Mouse (Mus musculus) heart, adult 2 months (tissue): Measurements from ENCODE around the gene Eef1e1.

Experiments used
- CTCF ChIP-seq: fragments of 200-600 bp; IDR thresholded peaks from 2 replicates; pipeline ENCODE4 v1.8.1; 2022; ENCODE audit warnings: antibody characterized with exemption, mild to moderate bottlenecking, moderate library complexity
- EP300 ChIP-seq: fragments of 200-500 bp; IDR thresholded peaks from 2 replicates; pipeline ENCODE4 v1.6.1; 2011; ENCODE audit warnings: low read depth, low read length, control low read depth; ENCODE audit not compliant: insufficient read depth

DNA sequence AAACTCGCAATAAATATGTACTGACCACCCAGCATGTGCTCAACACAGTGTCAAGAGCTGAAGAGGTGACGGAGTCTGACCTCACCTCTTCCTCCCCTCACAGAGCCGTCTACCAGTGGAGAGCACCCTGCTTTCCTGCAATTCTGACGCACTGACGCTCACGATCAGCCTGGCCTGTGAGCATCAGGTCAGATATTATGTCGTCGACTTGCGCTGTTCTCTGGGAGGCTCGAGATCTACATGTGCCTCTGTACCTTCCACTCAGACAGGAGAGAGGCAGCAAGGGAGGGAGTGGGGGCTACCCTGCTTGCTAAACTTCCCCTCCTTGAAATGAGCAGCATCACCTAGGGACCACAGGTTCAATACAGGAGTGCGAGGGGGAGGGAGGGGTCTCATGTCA lies 20.2 kb downstream of the Eef1e1 start:
- TF ChIP-seq CTCF (no peak), EP300 (no peak)
